Mouse (Mus musculus) yolk sac, embryonic 10.5 days (tissue): ENCODE measurements around the gene Rpl37.

ENCODE experiments used
- DNase-seq: peaks from one replicate; pipeline ENCODE4 v3.0.0-alpha.2; 2017; ENCODE audit warnings: low spot score

Gene Rpl37

DNA sequence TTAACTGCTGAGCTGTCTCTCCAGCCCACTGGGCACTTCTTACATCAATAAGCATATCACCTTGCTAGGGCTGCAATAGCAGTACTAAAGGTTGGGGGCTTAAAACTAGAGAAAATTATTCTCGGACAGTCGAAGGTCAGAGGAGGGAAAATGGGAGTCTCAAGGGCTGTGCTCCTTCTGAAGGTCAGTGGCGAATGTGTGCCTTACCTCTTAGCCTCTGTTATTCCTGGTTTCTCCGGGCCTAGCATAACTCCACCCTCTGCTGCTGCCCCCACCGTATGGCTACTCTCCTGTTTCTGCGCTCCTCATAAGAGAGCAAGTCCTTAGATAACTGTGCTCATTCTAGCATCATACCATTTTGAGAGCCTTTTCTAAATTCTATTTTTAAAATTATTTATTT, 35.7 kb downstream of the Rpl37 start:
- no peak for DNase-seq

GRCm38 (mm10) chr15:5154621-5155020, 38.2 kb downstream of the Rpl37 start:
- peak; percentile 74 for DNase-seq

DNA sequence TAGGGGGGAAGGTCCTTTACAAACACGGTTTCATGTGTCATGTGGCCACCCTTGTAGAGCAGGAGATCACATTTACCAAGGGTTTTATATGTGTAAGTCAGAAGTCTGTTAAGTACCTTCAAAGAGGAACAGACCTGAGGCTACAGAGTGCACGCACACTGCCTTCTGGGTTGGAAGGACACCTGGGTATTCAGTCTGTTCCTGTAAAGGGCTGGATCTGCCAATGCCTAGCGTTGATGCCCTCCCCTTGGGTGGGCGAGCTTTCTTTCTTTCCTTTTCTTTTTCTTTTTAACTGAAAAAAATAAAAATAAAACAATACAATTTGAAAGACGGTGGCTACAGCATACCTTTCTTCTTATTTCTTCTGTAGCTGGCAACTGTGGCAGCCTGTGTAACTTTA, 38.6 kb downstream of the Rpl37 start:
- DNase-seq, result no peak

DNA sequence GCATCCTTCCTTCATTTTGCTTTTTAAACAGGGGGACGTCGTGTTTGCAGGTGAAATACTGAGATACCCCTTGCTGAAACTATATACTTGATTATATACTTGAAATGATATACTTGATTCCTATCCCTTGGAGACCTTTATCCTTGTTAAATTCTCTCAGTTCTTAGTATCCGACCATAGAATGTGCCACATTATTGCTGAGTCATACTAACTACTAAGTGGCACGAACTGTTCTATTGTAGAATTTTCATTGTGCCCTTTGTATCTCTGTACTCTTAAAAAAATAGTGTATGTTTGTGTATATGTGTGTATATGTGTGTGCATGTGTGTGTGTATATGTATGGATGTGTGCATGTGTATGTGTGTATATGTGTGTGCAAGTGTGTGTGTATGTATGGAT, 39.9 kb downstream of the Rpl37 start:
- no peak for DNase-seq

DNA sequence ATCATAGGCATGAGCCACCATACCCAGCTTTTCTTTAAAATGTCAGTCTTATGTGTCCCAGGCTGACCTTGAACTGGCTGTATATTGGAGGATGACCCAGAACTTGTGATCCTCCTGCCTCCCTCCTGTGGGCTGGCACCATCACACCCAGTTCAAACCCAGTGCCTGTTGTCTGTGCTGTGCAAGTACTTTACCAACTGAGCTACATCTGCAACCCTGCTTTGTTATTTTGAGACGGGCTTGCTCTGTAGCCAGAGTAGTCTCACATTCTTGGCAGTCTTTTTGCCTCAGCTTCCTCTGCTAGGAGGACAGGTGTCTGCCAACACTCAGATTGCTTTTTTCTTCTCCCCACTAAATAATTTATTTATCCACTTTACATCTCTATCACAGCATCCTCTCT, 40.9 kb downstream of the Rpl37 start:
- DNase-seq, result no peak

DNA sequence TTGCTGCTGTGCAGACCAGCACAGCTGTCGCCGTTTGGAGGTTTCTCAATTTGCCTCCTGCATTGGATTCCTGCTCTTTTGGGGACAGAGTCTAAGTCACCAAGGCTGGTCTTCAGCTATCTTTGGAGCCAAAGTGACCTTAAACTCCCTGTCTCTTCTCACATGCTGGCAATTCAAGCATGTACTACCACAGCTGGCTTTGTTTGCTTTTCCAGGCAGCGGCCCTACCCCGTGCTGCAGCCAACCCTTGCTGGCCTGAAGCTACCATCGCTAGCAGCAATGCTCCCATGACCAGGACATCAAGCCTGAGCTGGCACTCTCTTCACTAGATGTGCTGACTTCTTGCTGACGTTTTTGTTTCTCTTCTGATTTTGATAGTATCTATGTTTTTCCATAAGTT, 42.4 kb downstream of the Rpl37 start:
- DNase-seq, result no peak

DNA sequence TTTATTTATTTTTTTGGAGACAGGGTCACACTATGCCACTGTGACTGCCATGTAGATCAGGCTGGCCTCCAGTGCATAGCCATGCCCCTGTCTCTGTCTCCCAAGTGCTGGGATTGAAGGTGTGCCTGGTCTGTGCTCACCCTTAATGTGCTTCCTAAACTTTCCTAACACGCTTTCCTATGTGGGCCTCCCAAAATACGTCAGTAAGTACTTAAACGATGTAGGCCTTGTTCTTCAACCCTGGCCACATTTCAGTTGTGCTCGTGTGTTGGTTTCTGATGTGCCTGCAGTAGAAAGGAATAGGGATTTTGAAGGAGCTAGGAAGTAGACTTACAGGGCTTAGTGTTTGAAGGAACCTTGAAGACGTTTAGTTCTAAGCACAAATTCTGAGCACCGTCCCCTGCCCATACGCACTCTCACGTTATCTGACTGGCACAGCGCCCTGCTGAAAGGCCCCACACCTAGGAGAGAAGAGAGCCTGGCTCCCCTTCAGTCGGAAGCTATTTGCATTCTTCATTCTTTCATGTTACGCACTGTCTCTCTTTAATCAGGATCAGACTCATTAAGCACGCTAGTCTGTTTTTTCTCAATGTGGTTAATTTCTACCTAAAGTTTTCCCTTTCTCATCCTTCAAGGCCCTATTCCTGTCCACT, 48.8 kb downstream of the Rpl37 start:
- no peak for DNase-seq
